Mouse (Mus musculus) thymus, adult 2 months (tissue): ENCODE measurements around the gene Gm12216. TPM values are rescaled to one million over a fixed set of nuclear protein-coding genes. Genes with fewer than 3 reads are reported as not detected.

Experiments
- DNase-seq: peaks from one replicate; pipeline ENCODE4 v3.0.0; 2021
- H3K27ac ChIP-seq: fragments of 200-500 bp; 2 replicates; pipeline ENCODE4 v1.5.1; 2012; ENCODE audit warnings: low read length, control low read depth; ENCODE audit not compliant: control insufficient read depth, insufficient read depth
- H3K27me3 ChIP-seq: fragments of 200-500 bp; 2 replicates; pipeline ENCODE4 v1.6.1; 2012; ENCODE audit warnings: mild to moderate bottlenecking, low read length, moderate library complexity, mixed read lengths; ENCODE audit not compliant: control insufficient read depth, insufficient read depth
- H3K36me3 ChIP-seq: fragments of 200-500 bp; 2 replicates; pipeline ENCODE4 v1.6.1; 2012; ENCODE audit warnings: mild to moderate bottlenecking, low read length, moderate library complexity; ENCODE audit not compliant: control insufficient read depth, insufficient read depth
- H3K4me1 ChIP-seq: fragments of 200-500 bp; replicated peaks from 2 replicates; pipeline ENCODE4 v1.6.1; 2012; ENCODE audit warnings: low read length; ENCODE audit not compliant: control insufficient read depth, insufficient read depth
- H3K4me3 ChIP-seq: fragments of 200-500 bp; 2 replicates; pipeline ENCODE4 v1.5.1; 2012; ENCODE audit warnings: mild to moderate bottlenecking, low read length, control low read depth, moderate library complexity; ENCODE audit not compliant: control insufficient read depth, insufficient read depth
- CTCF ChIP-seq: fragments of 200-500 bp; IDR thresholded peaks from 2 replicates; pipeline ENCODE4 v1.5.1; 2012; ENCODE audit warnings: mild to moderate bottlenecking, control low read depth, low read length, moderate library complexity, borderline replicate concordance; ENCODE audit not compliant: control insufficient read depth, poor library complexity, insufficient read depth; ENCODE audit errors: extremely low read depth
- POLR2A ChIP-seq: fragments of 200-500 bp; IDR thresholded peaks from 2 replicates; pipeline ENCODE4 v1.6.1; 2012; ENCODE audit warnings: mild to moderate bottlenecking, low read length, control low read depth, moderate library complexity; ENCODE audit not compliant: control insufficient read depth, poor library complexity, insufficient read depth; ENCODE audit errors: extremely low read depth
- WGBS: fragments of 180-500 bp; shearing (Covaris S2); methylation state at CpG from one replicate; pipeline ENCODE4 v1.1.7; 2018; 5-methylcytosine and 5-hydroxymethylcytosine counted together
- polyA plus RNA-seq: library from polyadenylated mRNA; depleted of rRNA; stranded (reverse); fragments of >200 nt; gene quantifications from 2 replicates; pipeline ENCODE4 v1.2.3, GENCODE M21; 2012

The Gm12216 gene
- polyA plus RNA-seq, 1 experiment = 11.1 TPM

- WGBS = 92% methylated on average over 16 of the region's 16 CpGs
- Histone ChIP-seq H3K27me3 (no peaks in the 10 kb centered on the region), H3K4me1 (peaks cover 36% of the 10 kb centered on the region), H3K4me3 (no peak overlapping the region), H3K36me3 (peaks cover 61% of the 10 kb centered on the region), H3K27ac (no peak overlapping the region)
- DNase-seq = no peak
- TF ChIP-seq POLR2A (no peak), CTCF (no peak)
Measured at GRCm38 (mm10) chr11:53773641-53774360, 85.3 kb downstream of the Gm12216 start.

- H3K4me3 ChIP-seq = peak within 1 kb of the TSS; percentile 18
- no peaks in the 10 kb centered on the region for H3K27me3 ChIP-seq
- H3K36me3 ChIP-seq = peaks cover 53% of the 10 kb centered on the region
- 93% methylated on average over 5 of the region's 5 CpGs for WGBS
- TF ChIP-seq CTCF = no peak
- TF ChIP-seq POLR2A = no peak
- peaks cover 34% of the 10 kb centered on the region for H3K4me1 ChIP-seq
- no peak within 1 kb of the TSS for H3K27ac ChIP-seq
- DNase-seq = no peak
Measured at GRCm38 (mm10) chr11:53773087-53773486, 86.0 kb downstream of the Gm12216 start, which contains the start of gene Gm17334. Gm17334 (minus strand) TSS chr11:53773187.

GRCm38 (mm10) chr11:53772536-53772935, 86.5 kb downstream of the Gm12216 start:
- H3K36me3 ChIP-seq = peaks cover 49% of the 10 kb centered on the region
- H3K4me3 ChIP-seq = peak overlapping the region; percentile 18
- peaks cover 34% of the 10 kb centered on the region for H3K4me1 ChIP-seq

GRCm38 (mm10) chr11:53771001-53771744, 87.9 kb downstream of the Gm12216 start:
- Histone ChIP-seq H3K4me3 (peak overlapping the region; percentile 40), H3K4me1 (peaks cover 34% of the 10 kb centered on the region)
- no peak for DNase-seq

More at GRCm38 (mm10) chr11:53772536-53772935, 86.5 kb downstream of the Gm12216 start:
- 33% methylated on average over 9 of the region's 9 CpGs for WGBS
- Histone ChIP-seq H3K27me3 (no peaks in the 10 kb centered on the region), H3K27ac (no peak overlapping the region)
- DNase-seq = no peak
- TF ChIP-seq CTCF = no peak
- TF ChIP-seq POLR2A = no peak

GRCm38 (mm10) chr11:53770125-53770791, 88.8 kb downstream of the Gm12216 start:
- peak; percentile 74 for DNase-seq
- peaks cover 34% of the 10 kb centered on the region for H3K4me1 ChIP-seq
- H3K36me3 ChIP-seq = peaks cover 27% of the 10 kb centered on the region
- H3K27me3 ChIP-seq = no peaks in the 10 kb centered on the region
- under 1% methylated on average over 75 of the region's 75 CpGs for WGBS
- peak overlapping the region; percentile 91 for H3K4me3 ChIP-seq
- TF ChIP-seq CTCF = 0 out of 2 replicates have a peak, but pooled peaks have one; percentile 23
- TF ChIP-seq POLR2A = no peak
- peak overlapping the region; percentile 79 for H3K27ac ChIP-seq

More at GRCm38 (mm10) chr11:53771001-53771744, 87.9 kb downstream of the Gm12216 start:
- WGBS = 6% methylated on average over 11 of the region's 11 CpGs
- TF ChIP-seq CTCF (no peak), POLR2A (no peak)
- Histone ChIP-seq H3K27me3 (no peaks in the 10 kb centered on the region), H3K36me3 (peaks cover 36% of the 10 kb centered on the region), H3K27ac (no peak overlapping the region)

- H3K27me3 ChIP-seq = no peaks in the 10 kb centered on the region
- under 1% methylated on average over 39 of the region's 40 CpGs for WGBS
- H3K4me1 ChIP-seq = peaks cover 35% of the 10 kb centered on the region
- TF ChIP-seq CTCF (no peak), POLR2A (peak; percentile 55; the same call in 1 of the 2 replicates)
- peak within 1 kb of the TSS; percentile 91 for H3K4me3 ChIP-seq
- H3K27ac ChIP-seq = peak within 1 kb of the TSS; percentile 79
- peak; percentile 97 for DNase-seq
- H3K36me3 ChIP-seq = peaks cover 22% of the 10 kb centered on the region
Measured at GRCm38 (mm10) chr11:53769760-53770124, 89.3 kb downstream of the Gm12216 start, which contains the start of gene Irf1. Irf1 (plus strand) TSS chr11:53770014.
